Mouse (Mus musculus) fat pad, adult 2 months (tissue): ENCODE data around the gene Ntm.

Experiments
- DNase-seq: peaks from one replicate; pipeline ENCODE4 v3.0.0-alpha.2; 2011; ENCODE audit warnings: low read depth, low spot score; ENCODE audit errors: extremely low read depth

The Ntm gene

GRCm38 (mm10) chr9:29201163-29202053 is 761.5 kb downstream of the Ntm start:
- DNase-seq: no peak

DNA sequence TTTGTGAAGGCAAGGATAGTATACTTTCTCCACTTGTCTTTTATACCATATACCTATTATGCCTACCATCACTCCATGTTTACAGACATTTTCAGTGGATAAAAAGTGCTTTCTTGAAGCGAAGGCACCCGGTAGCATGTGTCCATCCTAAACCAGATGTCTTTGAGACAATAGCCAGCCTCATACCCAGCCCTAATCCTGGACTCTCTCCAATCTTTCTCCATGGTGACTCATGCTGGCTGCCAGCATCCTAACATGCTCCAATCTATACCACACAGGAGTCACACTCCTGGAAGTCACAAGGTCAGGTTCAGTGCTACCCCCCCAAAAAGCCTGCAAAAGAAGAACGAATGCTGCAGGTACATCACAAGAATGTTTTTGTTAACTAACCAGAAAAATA is 765.9 kb downstream of the Ntm start:
- no peak for DNase-seq

- no peak for DNase-seq
These were observed 768.7 kb downstream of the Ntm start for GRCm38 (mm10) chr9:29194265-29194664.

- no peak for DNase-seq
These were observed 779.9 kb downstream of the Ntm start for GRCm38 (mm10) chr9:29183011-29183410.

DNA sequence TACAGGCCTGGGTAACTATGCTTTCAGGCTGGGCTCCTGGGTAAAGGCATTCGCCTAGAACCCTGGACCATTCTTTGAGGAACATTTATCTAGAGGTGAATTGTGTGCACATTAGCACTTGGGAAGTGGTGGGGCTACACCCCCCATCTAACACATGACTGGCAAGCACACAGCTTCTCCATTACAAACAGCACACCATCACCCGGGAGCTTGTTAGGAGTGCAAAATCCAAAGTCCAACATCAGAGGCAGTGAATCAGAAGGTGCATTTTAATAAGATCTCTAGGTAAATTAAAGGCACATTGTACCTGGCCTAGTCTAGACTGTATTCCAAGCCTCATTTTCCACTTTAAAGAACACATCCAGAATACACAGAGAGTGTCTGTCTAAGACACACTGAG is 781.3 kb downstream of the Ntm start:
- no peak for DNase-seq

DNA sequence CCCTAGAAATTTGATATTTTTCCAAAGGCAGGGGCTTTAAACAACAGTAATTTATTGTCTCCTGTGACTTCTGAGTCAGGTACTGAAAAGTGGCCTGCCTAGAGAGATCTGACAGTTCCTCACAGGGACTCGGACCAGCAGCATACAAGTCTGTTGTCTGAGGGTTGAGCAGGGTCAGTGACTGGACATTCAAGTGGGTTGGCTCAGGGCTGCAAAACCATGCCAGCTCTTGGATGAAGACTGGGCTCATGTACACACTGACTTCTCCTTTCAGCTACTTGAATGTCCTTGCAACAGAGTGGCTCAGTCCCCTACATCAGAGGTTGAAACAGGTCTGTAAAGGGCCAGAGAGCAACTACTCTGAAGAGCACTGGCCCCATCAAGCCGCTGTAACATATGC is 797.2 kb downstream of the Ntm start:
- no peak for DNase-seq

GRCm38 (mm10) chr9:29161059-29161642 is 801.8 kb downstream of the Ntm start:
- no peak for DNase-seq

DNA sequence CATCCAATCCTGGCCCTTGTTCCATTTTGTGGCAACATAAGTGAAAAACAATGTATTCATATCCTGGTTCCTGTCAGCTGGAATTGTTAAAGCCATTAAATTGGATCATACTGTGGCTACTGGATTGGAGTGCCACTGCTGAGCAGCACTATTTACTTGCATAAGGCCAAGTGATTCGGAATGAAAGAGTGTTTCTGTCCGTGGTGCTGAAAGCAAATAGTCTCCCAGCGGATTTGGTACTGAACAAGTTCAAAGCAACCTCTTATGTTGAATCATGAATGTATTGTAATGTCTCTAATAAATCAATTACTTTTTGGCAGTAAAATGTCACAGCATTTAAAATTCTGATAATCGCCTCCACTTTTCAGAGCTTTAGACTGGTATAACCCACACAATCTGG is 817.0 kb downstream of the Ntm start:
- DNase-seq: no peak

DNA sequence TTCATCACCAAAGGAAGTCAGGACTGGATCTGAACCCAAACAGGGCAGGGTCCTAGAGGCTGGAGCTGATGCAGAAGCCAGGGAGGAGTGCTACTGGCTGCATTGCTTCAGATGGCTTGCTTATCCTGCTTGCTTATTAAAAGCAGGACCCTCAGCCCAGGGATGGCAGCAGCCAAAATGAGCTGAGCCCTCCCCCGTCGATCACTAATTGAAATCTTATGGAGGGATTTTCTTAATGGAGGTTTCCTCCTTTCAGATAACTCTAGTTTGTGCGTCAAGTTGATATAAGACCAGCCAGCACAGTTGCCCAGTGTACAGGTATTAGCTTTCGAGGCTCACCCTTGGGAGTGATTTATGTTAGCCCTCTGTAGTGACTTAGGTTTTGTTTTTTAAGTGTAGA is 826.9 kb downstream of the Ntm start:
- no peak for DNase-seq

GRCm38 (mm10) chr9:29130717-29131292 is 832.1 kb downstream of the Ntm start:
- no peak for DNase-seq

DNA sequence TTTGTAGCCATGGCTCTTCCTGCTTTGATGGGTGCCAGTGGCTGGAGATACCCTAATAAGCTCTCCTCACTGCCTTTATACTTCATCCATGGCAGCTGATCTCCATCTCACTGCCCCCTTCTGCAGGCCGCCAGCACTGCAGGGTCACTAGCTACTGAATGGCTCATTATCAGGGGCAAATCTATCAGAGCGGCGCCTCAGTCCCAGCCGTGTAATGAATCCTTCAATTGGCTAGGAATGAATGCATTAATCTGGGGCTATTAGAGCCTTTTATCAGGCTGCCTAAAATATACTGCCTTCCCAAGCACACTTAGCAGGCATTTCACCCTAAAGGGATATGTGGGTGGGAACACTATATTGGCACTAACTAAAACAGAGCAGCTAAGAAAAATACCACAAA is 832.6 kb downstream of the Ntm start:
- no peak for DNase-seq

- DNase-seq: no peak
These were observed 834.5 kb downstream of the Ntm start for GRCm38 (mm10) chr9:29128416-29128815.

DNA sequence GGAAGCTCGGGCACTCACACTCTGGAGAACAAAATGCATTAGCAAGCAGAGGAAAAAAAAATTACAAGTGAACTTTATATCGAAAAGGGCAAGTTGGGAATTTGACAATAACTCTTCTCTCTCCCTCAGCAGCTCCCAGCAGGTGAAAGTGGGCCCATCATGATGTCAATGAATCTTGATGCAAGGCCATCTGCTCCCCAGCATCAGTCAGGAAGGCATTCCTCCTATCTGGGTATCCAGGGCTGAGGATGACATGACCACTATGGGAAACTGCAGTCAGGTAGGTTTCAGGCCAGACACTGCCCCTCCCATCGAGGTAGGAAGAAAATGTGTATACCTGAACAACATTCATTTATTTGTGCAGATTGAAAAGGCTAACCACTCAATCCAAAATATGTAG is 838.5 kb downstream of the Ntm start:
- no peak for DNase-seq

- DNase-seq: no peak
These were observed 839.1 kb downstream of the Ntm start for GRCm38 (mm10) chr9:29123828-29124227.

- DNase-seq: no peak
These were observed 845.3 kb downstream of the Ntm start for GRCm38 (mm10) chr9:29117561-29118112.

- no peak for DNase-seq
These were observed 847.6 kb downstream of the Ntm start for GRCm38 (mm10) chr9:29115337-29115736.

- DNase-seq: no peak
These were observed 856.2 kb downstream of the Ntm start for GRCm38 (mm10) chr9:29106771-29107170.

GRCm38 (mm10) chr9:29104442-29104841 is 858.5 kb downstream of the Ntm start:
- DNase-seq: no peak

DNA sequence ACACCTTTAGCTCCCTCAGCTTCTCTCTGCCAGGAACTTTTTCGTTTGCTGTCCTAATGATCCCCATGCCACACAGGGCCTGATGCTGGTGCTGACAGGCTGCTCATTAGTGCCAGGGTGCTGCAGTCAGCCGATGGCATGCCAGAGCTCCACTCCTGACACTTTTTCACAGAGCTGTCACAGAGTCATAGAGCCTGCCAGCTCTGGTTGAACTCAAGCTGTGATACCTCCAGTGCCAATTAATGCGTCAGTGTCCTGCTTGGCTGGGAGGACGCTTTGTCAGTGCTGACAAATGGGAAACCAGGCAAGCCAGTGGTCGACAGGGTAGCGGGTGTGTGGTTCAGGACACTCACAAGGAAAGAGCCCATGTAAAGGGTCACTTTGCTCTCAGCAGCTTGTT is 858.9 kb downstream of the Ntm start:
- no peak for DNase-seq

DNA sequence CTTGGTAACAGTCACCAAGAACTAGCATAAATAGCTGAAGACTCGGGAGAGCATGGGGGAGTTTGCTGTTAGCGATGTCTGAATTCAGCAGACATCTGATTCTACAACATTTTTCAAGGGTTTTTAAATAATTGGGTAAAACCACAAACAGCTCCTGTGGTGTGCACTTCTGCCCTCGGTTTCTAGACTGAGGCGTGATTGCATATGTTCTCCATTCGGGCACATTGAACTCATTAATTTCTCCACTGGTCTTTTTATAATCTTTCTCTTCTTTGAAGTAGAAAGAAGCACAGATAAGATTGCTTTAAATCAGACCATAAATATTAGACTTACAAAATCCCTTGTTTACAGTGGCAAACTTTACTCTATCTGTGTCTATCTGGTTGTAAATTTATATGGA is 862.3 kb downstream of the Ntm start:
- no peak for DNase-seq

DNA sequence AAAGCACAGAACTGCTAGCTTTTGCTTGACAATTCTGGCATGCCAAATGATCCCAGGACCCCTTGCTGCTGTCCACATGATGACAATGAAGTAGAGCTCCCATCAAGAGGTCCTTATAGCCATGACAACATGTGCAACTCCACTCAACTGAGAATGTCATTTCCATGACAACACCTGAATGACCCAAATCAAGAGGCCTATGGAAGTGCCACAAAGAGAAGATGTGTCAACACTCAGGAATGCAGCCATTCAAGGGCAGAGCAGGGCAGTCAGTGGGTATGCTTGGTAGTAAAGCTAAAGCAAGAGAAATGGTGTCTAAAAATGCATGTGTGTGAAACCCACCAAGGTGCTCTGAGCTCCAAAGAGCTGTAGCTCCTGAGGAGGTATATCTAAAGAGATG is 870.5 kb downstream of the Ntm start:
- DNase-seq: no peak

GRCm38 (mm10) chr9:29088657-29089056 is 874.3 kb downstream of the Ntm start:
- DNase-seq: no peak
